In the genomic region with DNA sequence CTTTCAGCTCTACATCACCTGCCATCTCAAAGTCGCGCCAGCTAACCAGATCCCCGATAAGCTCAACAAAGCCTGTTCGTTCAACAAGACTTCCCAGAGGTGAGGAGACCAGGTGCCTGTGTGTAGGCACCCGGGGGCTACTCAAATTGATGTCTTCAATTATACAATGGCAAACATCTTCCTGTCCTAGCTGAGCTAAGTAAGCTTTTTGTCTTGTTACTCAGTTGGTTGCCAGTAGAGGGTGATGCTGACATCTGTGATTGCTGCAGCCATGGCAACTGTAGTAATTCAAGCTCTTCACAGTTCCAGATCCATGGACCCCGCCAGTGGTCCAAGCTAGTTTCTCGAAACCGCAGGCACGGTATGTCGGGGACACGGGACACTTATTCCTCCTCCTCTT, we compare ENCODE assay signal across 8 mouse cellular contexts.
A peak's percentile ranks its signal among the peaks of the same experiment; 100 is the strongest.
DNase-seq lines count a peak whose midpoint lies in the region.

No protein-coding gene starts in this region.

- DNase-seq in cerebellum, postnatal 10 days, result peak; percentile 18 to 38
- DNase-seq in cerebellum, adult 11-12 months, result no peak
- DNase-seq in layer of hippocampus, adult 9-11 months, result peak; percentile 44
- DNase-seq in layer of hippocampus, adult 11-12 months (ENCODE audit: low spot score), result no peak
- DNase-seq in 416B (ENCODE audit: low read depth), result peak; percentile 57
- DNase-seq in brain, adult 2 months (ENCODE audit: low read depth, low spot score), result peak; percentile 66
- DNase-seq in spleen, postnatal 10 days (ENCODE audit: low spot score in 2 of 2), result no peak
- DNase-seq in cerebellum, postnatal 36 days, result no peak

Comparison
In these comparisons a context has a peak if more than half of its experiments do, and no peak if none do; other contexts are left out.
1. DNase-seq: peak in cerebellum, postnatal 10 days (2 of 2), layer of hippocampus, adult 9-11 months (single experiment), 416B (single experiment) and brain, adult 2 months (single experiment); none in cerebellum, adult 11-12 months (single experiment), layer of hippocampus, adult 11-12 months (single experiment), spleen, postnatal 10 days (0 of 2) and cerebellum, postnatal 36 days (0 of 2).